Mouse (Mus musculus) c-Kit-positive CD71-positive TER-119-positive erythroid progenitor cells, embryonic 14.5 days (primary cell): ENCODE results near the gene Dstyk.
"Not testable (repeated sequence)": the region's sequence is repeated elsewhere in the genome, so short reads cannot be mapped to it uniquely, and the experiment has no call there.

Source experiments
- DNase-seq: peaks from one replicate; pipeline ENCODE4 v3.0.0-alpha.2; 2013; ENCODE audit warnings: low spot score

Gene Dstyk

GRCm38 (mm10) chr1:132436960-132437359 lies 19.6 kb downstream of the Dstyk start:
- no peak for DNase-seq

DNA sequence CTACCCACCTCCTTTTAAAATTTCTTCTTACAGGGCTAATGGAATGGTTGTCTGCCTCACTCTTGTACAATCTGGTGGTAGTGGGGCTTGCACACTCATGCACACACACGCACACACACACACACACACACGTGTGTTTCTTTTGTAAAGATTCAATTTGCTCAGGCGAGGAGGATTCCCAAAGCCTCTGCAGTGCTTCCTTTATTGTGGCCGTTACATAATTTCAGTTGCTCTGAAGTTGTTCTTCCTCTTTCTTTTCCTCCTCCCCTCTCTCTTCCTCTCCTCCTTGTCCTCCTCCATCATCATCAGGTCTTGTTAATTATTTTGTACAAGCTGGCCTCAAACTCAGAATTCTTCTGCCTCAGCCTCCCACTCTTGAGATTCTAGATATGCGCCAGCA lies 20.0 kb downstream of the Dstyk start:
- no peak for DNase-seq

DNA sequence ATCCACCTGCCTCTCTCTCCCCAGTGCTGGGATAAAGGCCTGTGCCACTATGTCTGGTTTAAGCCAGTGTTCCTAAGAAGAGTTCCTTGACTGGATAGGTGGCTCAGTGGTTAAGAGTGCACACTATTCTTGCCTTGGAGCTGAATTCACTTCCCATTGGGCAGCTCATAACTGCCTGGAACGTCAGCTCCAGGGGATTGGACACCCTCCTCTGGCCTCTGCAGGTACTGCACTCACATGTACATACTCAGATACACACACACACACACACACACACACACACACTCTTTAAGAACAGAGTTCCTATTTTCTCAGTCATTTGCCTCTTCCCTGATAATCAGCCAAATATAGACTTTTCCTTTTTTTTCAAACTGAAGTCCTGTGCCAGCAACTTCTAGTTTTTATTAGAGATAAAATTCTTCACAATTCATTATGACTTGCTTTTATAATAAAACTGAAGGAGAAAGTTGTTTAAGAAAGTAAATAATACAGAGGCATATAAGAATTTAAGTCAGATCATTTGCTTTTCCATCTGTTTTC lies 23.6 kb downstream of the Dstyk start:
- DNase-seq, result no peak

- no peak for DNase-seq
Observed at GRCm38 (mm10) chr1:132449742-132450141, 32.4 kb downstream of the Dstyk start.

GRCm38 (mm10) chr1:132464651-132465050 lies 47.3 kb downstream of the Dstyk start:
- DNase-seq, result no peak

- DNase-seq, result no peak
Observed at GRCm38 (mm10) chr1:132468926-132469325, 51.6 kb downstream of the Dstyk start.

DNA sequence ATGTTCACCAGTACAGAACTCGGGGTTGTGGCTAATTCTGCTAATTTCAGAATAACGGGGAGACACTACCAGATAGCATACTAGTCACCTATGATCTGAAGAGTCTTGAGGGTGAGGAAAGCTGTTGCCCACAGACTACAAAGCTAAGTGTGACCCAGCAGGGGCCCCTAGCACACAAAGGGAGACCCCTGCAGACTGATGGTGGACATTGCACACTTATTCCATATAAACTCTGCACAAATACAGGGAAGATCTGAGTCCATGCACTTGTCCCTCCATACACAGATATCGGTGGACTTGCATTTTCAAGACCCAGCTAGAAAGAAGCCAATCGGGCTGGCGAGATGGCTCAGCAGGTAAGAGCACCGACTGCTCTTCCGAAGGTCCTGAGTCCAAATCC lies 52.2 kb downstream of the Dstyk start:
- DNase-seq, result no peak

DNA sequence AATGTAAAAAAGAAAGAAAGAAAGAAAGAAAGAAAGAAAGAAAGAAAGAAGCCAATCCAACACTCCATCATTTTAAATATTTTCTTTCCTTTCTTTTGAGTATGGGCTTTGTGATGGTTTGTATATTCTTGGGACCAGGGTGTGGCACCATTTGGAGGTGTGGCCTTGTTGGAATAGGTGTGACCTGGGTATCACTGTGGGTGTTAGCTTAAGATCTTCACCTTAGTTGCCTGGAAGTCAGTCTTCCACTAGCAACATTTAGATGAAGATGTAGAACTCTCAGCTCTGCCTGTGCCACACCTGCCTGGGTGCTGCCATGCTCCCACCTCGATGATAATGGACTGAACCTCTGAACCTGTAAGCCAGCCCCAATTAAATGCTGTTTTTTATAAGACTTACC lies 52.7 kb downstream of the Dstyk start:
- DNase-seq, result not testable (repeated sequence)

DNA sequence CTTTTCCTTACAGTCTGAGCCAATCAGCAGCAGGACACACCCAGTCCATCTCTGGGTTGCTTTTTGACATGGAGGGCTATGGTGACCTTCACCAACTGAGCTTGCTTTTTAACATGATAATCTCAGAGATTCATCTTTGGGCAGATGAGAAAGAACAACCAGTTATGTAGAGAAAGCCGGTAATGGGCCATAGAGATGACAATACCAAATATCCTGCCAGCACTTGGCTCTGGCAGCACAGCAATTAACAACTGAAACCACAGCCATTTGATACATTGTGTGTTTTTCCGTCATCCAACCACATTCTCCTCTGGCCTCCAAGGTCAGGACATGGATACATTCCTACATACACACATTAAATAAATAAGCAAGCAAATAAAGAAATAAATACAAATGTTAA lies 53.7 kb downstream of the Dstyk start:
- no peak for DNase-seq

DNA sequence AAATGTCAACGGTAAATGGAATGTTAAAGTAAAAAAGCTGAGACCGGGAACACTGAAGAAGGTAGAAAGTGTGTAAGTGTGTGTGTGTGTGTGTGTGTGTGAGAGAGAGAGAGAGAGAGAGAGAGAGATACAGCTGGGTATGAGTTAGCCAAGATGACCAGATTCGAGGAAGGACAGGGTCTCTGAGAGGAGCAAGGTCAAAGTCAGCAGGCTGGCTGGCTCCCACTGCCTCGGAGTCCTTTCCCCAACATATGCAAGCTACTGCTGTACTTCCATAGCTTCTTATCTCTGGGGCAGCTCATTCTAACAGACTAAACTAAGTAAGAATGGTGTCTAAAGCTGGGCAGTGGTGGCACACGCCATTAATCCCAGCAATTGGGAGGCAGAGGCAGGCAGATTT lies 54.1 kb downstream of the Dstyk start:
- no peak for DNase-seq

GRCm38 (mm10) chr1:132472537-132472936 lies 55.2 kb downstream of the Dstyk start:
- no peak for DNase-seq

- no peak for DNase-seq
Observed at GRCm38 (mm10) chr1:132474496-132474895, 57.1 kb downstream of the Dstyk start.

- DNase-seq, result no peak
Observed at GRCm38 (mm10) chr1:132476575-132476927, 59.2 kb downstream of the Dstyk start.

GRCm38 (mm10) chr1:132476928-132477691 lies 59.8 kb downstream of the Dstyk start, which contains the start of gene Rbbp5:
Rbbp5 (plus strand) TSS chr1:132477365.
- peak; percentile 90 for DNase-seq

- no peak for DNase-seq
Observed at GRCm38 (mm10) chr1:132479438-132479837, 62.1 kb downstream of the Dstyk start.

DNA sequence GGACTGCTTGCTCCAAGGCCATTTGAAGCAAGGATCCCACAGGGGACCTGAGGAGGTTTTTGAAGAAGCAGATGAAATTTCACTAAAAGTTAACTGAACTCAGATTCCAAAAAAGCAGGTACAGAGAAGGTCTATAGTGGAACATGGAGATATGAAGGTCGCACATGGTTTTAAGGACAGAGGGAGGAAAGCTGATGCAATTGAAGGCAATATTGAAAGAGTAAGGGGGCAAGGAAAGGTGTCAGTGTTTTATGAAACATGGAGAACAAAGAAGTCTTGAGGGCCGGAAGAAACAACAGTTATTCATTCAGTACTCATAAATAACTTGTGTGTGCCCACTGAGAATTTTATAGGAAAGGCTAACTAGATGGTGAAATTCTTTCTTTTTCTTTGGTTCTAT lies 64.3 kb downstream of the Dstyk start:
- no peak for DNase-seq

DNA sequence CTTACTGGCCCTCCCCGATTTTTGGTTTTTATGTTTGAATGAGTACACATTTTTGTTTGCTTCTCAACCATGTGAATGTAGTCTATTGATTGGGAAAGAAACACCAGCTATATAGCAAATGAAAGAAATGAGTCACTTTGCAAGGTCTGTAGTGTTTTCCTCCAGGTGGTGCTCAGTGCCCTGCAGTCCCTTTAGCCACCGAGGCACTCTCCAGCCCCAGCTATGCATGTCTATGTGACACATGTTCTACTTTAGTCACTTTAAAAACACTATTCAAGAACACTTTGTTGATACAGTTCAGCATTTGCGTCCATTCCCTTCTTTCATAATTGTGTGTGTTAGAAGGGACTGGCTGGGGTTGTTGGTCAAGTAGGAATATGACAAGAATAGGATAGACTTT lies 65.9 kb downstream of the Dstyk start:
- DNase-seq, result no peak

- DNase-seq, result no peak
Observed at GRCm38 (mm10) chr1:132483759-132484158, 66.4 kb downstream of the Dstyk start.

DNA sequence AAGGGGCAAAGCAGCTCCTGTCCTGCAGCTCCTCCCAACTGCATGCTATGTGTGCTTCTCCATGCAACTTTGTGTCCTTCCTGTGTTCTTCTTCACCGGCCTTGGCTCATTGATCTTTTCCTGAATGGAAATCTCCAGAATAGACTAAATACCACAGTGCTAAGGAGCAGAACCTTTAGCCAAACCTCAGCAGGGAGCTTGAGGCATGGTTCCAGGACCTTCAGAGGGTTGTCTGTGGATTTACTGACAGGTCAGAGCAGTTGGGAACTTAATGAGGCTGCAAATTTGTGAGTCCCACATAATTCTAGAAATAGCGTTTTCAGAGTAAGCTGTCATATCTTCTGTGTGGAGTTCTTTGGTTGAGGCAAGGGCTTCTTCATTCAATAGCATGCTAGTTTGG lies 83.2 kb downstream of the Dstyk start:
- DNase-seq, result no peak

- DNase-seq, result no peak
Observed at GRCm38 (mm10) chr1:132505155-132505554, 87.8 kb downstream of the Dstyk start.

DNA sequence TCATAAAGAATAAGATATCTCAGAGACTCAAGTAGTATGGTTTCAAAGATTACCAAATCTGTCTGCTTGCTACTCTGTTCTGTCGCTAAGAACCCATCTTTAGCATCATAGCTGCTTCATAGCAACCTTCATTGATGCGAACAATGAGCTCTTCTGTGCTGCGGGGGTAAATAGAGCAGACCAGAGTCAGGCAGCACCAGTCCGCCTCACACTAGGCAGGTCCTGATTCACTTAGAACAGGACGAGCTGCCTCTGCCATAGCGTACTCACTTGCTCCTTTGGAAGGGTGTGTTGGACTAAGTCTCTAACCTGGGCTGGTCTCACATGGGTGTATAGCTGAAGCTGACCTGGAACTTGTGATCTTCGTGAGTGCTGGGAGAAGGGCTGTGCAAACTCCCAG lies 88.7 kb downstream of the Dstyk start, which contains the start of gene Tmem81:
Gene Tmem81, plus strand, starts transcription at position 173 of the 400 bp plus-strand sequence.
- DNase-seq, result no peak

GRCm38 (mm10) chr1:132506656-132507055 lies 89.3 kb downstream of the Dstyk start:
- DNase-seq, result no peak

DNA sequence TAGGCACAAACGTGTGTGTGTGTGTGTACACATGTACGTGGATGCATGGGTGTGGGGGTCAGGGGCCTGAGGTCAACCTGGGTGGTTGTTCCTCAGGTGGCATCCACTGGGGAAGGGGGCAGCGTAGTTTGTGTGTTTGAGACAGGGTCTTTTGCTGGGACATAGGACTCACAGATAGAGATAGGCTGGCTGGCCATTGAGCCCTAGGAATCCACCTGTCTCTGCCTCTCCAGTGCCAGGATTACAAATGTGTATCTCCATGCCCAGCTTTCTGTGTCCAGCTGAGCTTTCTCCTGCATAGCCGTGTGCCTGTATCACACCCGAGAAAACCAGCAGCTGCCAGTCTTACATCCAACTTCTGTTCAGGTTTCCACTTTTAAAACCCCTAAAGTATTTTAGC lies 92.4 kb downstream of the Dstyk start:
- no peak for DNase-seq

DNA sequence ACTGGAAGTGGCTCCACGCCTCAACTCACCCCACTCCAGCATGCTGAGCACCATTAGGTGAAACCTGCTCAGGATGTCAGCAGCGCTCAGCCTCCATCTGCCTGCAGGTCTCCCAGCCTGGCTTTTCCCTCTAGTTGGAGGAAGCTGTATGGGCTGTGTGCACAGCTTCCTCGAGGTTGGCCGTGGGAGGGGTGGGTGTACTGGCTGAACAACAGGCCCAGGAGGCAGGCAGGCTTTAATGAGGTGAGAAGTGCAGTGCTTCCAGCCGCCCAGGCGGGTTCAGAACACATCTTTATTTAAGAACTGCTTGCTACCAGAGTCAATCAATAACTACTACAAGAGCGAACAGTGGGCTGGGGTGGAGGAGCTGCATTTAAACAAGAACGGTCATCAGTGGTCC lies 94.2 kb downstream of the Dstyk start:
- DNase-seq, result no peak
